Mouse (Mus musculus): ENCODE results near the gene Cyp4f14.

DNA sequence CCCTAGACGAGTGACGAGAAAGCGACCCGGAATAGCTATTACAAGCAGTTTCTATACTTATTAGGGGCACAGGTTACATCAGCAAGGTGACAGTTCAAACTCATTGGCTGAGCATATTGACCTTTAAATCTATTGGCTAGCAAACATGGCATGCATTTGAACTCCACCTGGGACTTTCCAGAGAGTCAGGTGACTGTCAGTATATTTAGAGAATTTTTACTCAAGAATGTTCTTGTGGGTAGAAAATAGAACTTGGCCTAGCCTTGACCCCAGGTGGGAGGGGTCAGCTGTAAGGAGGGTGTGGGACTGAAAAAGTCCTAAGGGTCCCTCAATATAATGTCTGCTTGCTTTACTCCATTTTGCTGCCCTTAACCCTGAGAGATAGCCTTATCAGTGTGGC is 21.7 kb downstream of the Cyp4f14 start:
- no peak for TF ChIP-seq POLR2A (IDR thresholded peaks at IDR 0.05; ENCODE audit: low read depth, low read length)
- no peak for TF ChIP-seq CTCF (IDR thresholded peaks at IDR 0.05; ENCODE audit: borderline replicate concordance, insufficient read depth, low read length)

Data from embryonic fibroblast, embryonic 13.5 days (primary cell).